Mouse (Mus musculus) brain, embryonic 14.5 days (tissue): ENCODE measurements around the gene E030018B13Rik.

ENCODE experiments used
- CTCF ChIP-seq: fragments of 200-500 bp; IDR thresholded peaks from 2 replicates; pipeline ENCODE4 v1.5.1; 2012; ENCODE audit warnings: inconsistent platforms, mild to moderate bottlenecking, moderate library complexity, borderline replicate concordance; ENCODE audit not compliant: insufficient read depth, insufficient read length; ENCODE audit errors: extremely low read depth
- POLR2A ChIP-seq: fragments of 200-500 bp; IDR thresholded peaks from 2 replicates; pipeline ENCODE4 v1.6.1; 2012; ENCODE audit warnings: mild to moderate bottlenecking, inconsistent platforms, borderline replicate concordance; ENCODE audit not compliant: poor library complexity, insufficient read depth, insufficient read length, severe bottlenecking; ENCODE audit errors: extremely low read depth

DNA sequence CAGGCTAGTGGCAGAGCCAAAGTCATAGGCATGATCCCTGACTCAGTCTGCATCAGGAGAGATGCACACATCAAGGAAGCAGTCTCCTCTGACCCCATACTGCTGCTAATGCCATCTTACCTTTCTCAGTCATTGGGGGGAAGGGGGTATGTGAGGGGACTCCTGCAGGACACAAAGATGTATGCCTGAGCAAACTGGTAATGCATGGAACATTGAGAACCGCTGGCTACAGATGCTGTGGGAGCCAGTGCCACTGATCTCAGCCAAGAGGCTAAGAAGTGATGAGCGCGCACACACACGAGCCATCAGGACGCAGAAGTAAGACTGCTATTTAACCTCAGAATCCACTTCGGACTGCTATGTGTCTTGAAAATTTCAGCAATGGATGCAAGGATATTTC is 18.5 kb upstream of the E030018B13Rik start:
- TF ChIP-seq CTCF (no peak), POLR2A (no peak)
